Mouse (Mus musculus) forebrain, postnatal 0 days (tissue): Measurements from ENCODE around the gene Nkiras2. TPM values are rescaled to one million over a fixed set of nuclear protein-coding genes. Genes with fewer than 3 reads are reported as not detected.
"Not testable (repeated sequence)": the region's sequence is repeated elsewhere in the genome, so short reads cannot be mapped to it uniquely, and the experiment has no call there.

Source experiments
- ATAC-seq: fragments of 200-750 bp; cut with Nextera tagmentation; 2 replicates; pipeline ENCODE4 v1.8.0; 2017; ENCODE audit warnings: mild to moderate bottlenecking, moderate library complexity
- DNase-seq: peaks from one replicate; pipeline ENCODE4 v3.0.0-alpha.2; 2015
- H3K27ac ChIP-seq: fragments of 300-500 bp; sonication (generic); 2 replicates; pipeline ENCODE4 v1.5.1; 2014; ENCODE audit warnings: low read depth, mild to moderate bottlenecking, antibody characterized with exemption, low read length, moderate library complexity, mixed read lengths
- H3K27me3 ChIP-seq: fragments of 300-500 bp; sonication (generic); 2 replicates; pipeline ENCODE4 v1.6.1; 2014; ENCODE audit warnings: mild to moderate bottlenecking, low read length, mixed read lengths; ENCODE audit not compliant: insufficient read depth
- H3K36me3 ChIP-seq: fragments of 300-500 bp; sonication (generic); 2 replicates; pipeline ENCODE4 v1.6.1; 2014; ENCODE audit warnings: mild to moderate bottlenecking, moderate library complexity; ENCODE audit not compliant: insufficient read depth
- H3K4me1 ChIP-seq: fragments of 300-500 bp; sonication (generic); 2 replicates; pipeline ENCODE4 v1.6.1; 2014; ENCODE audit warnings: antibody characterized with exemption; ENCODE audit not compliant: insufficient read depth
- H3K4me2 ChIP-seq: fragments of 300-500 bp; sonication (generic); 2 replicates; pipeline ENCODE4 v1.6.1; 2014; ENCODE audit warnings: low read depth, mild to moderate bottlenecking, moderate library complexity
- H3K4me3 ChIP-seq: fragments of 300-500 bp; sonication (generic); 2 replicates; pipeline ENCODE4 v1.5.1; 2014; ENCODE audit warnings: low read depth, low read length, mixed read lengths
- H3K9ac ChIP-seq: fragments of 300-500 bp; sonication (generic); 2 replicates; pipeline ENCODE4 v1.6.1; 2014; ENCODE audit warnings: mild to moderate bottlenecking
- H3K9me3 ChIP-seq: fragments of 300-500 bp; sonication (generic); 2 replicates; pipeline ENCODE4 v1.6.1; 2016; ENCODE audit warnings: low read length
- CTCF ChIP-seq: sonication (generic); IDR thresholded peaks from 2 replicates; pipeline ENCODE4 v1.5.1; 2016; ENCODE audit warnings: antibody characterized with exemption, control low read depth, low read depth
- WGBS: fragments of 180-500 bp; shearing (Covaris S2); extraction: QIAGEN DNeasy Blood & Tissue Kit; methylation state at CpG from one replicate; pipeline ENCODE4 v1.1.7; 2014; 5-methylcytosine and 5-hydroxymethylcytosine counted together
- polyA plus RNA-seq: library from polyadenylated mRNA; unstranded; fragments of >200 nt; fragmentation: Nextera tagmentation; extraction: Ambion mirVana; gene quantifications from 2 replicates; pipeline ENCODE4 v1.2.1, GENCODE M21; 2015
- total RNA-seq: library from RNA; depleted of rRNA; stranded (reverse); fragments of >200 nt; gene quantifications from 2 replicates; pipeline ENCODE4 v1.2.3, GENCODE M21; 2014

The Nkiras2 gene
- total and polyA plus RNA-seq, 2 experiments from 2014 or later = 81.1 to 100 TPM

- 0% methylated on average over 1 of the region's 1 CpGs for WGBS
- TF ChIP-seq CTCF = peak; percentile 67
- DNase-seq (peak; percentile 27), ATAC-seq (no peak)
- Histone ChIP-seq H3K27ac (no peak overlapping the region), H3K36me3 (no peaks in the 10 kb centered on the region), H3K4me2 (no peak overlapping the region), H3K9me3 (no peaks in the 10 kb centered on the region), H3K27me3 (peaks cover 19% of the 10 kb centered on the region), H3K4me3 (no peak overlapping the region), H3K4me1 (no peaks in the 10 kb centered on the region), H3K9ac (no peak overlapping the region)
These were observed 27.2 kb downstream of the Nkiras2 start for GRCm38 (mm10) chr11:100646265-100646664.

GRCm38 (mm10) chr11:100648405-100648804 lies 29.4 kb downstream of the Nkiras2 start:
- no peak for TF ChIP-seq CTCF
- peaks cover 23% of the 10 kb centered on the region for H3K27me3 ChIP-seq
- no peak overlapping the region for H3K27ac ChIP-seq
- WGBS = 90% methylated on average over 8 of the region's 8 CpGs
- H3K9me3 ChIP-seq = no peaks in the 10 kb centered on the region
- no peak for ATAC-seq
- H3K4me3 ChIP-seq = no peak overlapping the region
- H3K9ac ChIP-seq = no peak overlapping the region
- H3K36me3 ChIP-seq = no peaks in the 10 kb centered on the region
- DNase-seq = no peak
- H3K4me1 ChIP-seq = no peaks in the 10 kb centered on the region
- H3K4me2 ChIP-seq = no peak overlapping the region

- Histone ChIP-seq H3K4me2 (no peak overlapping the region), H3K9ac (no peak overlapping the region), H3K27ac (no peak overlapping the region), H3K9me3 (no peaks in the 10 kb centered on the region), H3K4me1 (no peaks in the 10 kb centered on the region), H3K27me3 (peaks cover 23% of the 10 kb centered on the region), H3K4me3 (no peak overlapping the region), H3K36me3 (no peaks in the 10 kb centered on the region)
- 10% methylated on average over 8 of the region's 8 CpGs for WGBS
- TF ChIP-seq CTCF = no peak
- DNase-seq = no peak
- ATAC-seq = no peak
These were observed 32.2 kb downstream of the Nkiras2 start for GRCm38 (mm10) chr11:100651205-100651604.

- DNase-seq (no peak), ATAC-seq (no peak)
- Histone ChIP-seq H3K4me1 (no peaks in the 10 kb centered on the region), H3K27me3 (peaks cover 23% of the 10 kb centered on the region), H3K27ac (no peak overlapping the region), H3K9me3 (no peaks in the 10 kb centered on the region), H3K9ac (no peak overlapping the region), H3K4me3 (no peak overlapping the region), H3K36me3 (no peaks in the 10 kb centered on the region), H3K4me2 (no peak overlapping the region)
- WGBS = 21% methylated on average over 3 of the region's 3 CpGs
- TF ChIP-seq CTCF = no peak
These were observed 32.7 kb downstream of the Nkiras2 start for GRCm38 (mm10) chr11:100651748-100652147.

- not testable (repeated sequence) for H3K27me3 ChIP-seq, H3K27ac ChIP-seq, H3K9ac ChIP-seq, H3K4me3 ChIP-seq, H3K4me1 ChIP-seq, DNase-seq, H3K9me3 ChIP-seq, ATAC-seq, H3K4me2 ChIP-seq, H3K36me3 ChIP-seq
- WGBS = 51% methylated on average over 2 of the region's 3 CpGs
- 0 out of 2 replicates have a peak, but pooled peaks have one; percentile 14 for TF ChIP-seq CTCF
These were observed 36.5 kb downstream of the Nkiras2 start for GRCm38 (mm10) chr11:100655589-100655988.

GRCm38 (mm10) chr11:100656458-100656857 lies 37.4 kb downstream of the Nkiras2 start:
- Histone ChIP-seq H3K9me3 (no peaks in the 10 kb centered on the region), H3K36me3 (no peaks in the 10 kb centered on the region), H3K27ac (no peak overlapping the region), H3K27me3 (peaks cover 2% of the 10 kb centered on the region; the same call in 1 of the 2 replicates), H3K4me1 (no peaks in the 10 kb centered on the region), H3K4me3 (no peak overlapping the region), H3K4me2 (no peak overlapping the region), H3K9ac (no peak overlapping the region)
- WGBS = 11% methylated on average over 6 of the region's 6 CpGs
- peak; percentile 20; the same call in 1 of the 2 replicates for ATAC-seq
- peak; percentile 25 for DNase-seq
- no peak for TF ChIP-seq CTCF

- no peak for TF ChIP-seq CTCF
These were observed 40.8 kb downstream of the Nkiras2 start for GRCm38 (mm10) chr11:100659806-100660205.

GRCm38 (mm10) chr11:100671049-100671448 lies 52.0 kb downstream of the Nkiras2 start:
- WGBS = 84% methylated on average over 1 of the region's 1 CpGs

More at GRCm38 (mm10) chr11:100659806-100660205, 40.8 kb downstream of the Nkiras2 start:
- Histone ChIP-seq H3K9me3 (no peaks in the 10 kb centered on the region), H3K27me3 (no peaks in the 10 kb centered on the region), H3K4me1 (no peaks in the 10 kb centered on the region), H3K4me2 (no peak overlapping the region), H3K9ac (no peak overlapping the region), H3K36me3 (no peaks in the 10 kb centered on the region), H3K27ac (no peak overlapping the region), H3K4me3 (no peak overlapping the region)
- ATAC-seq = no peak
- DNase-seq = no peak
- WGBS = 74% methylated on average over 10 of the region's 10 CpGs

More at GRCm38 (mm10) chr11:100671049-100671448, 52.0 kb downstream of the Nkiras2 start:
- no peak for ATAC-seq
- Histone ChIP-seq H3K27ac (no peak overlapping the region), H3K27me3 (0 out of 2 replicates have a peak, but pooled peaks cover 6% of the 10 kb centered on the region), H3K4me2 (no peak overlapping the region), H3K36me3 (no peaks in the 10 kb centered on the region), H3K4me3 (no peak overlapping the region), H3K9me3 (no peaks in the 10 kb centered on the region), H3K9ac (no peak overlapping the region), H3K4me1 (no peaks in the 10 kb centered on the region)
- TF ChIP-seq CTCF = no peak
- no peak for DNase-seq
